Mouse (Mus musculus): Measurements from ENCODE around the gene Ak5. TPM values are rescaled to one million over a fixed set of nuclear protein-coding genes. Genes with fewer than 3 reads are reported as not detected.

Gene Ak5
- polyA plus RNA-seq, 1 experiment from 2014 or later: 2.4 TPM

GRCm38 (mm10) chr3:152477796-152478527, 190.2 kb downstream of the Ak5 start:
- peak; percentile 62 for ATAC-seq (ENCODE audit: low FRiP score, low read depth)
- 6% methylated on average over 23 of the region's 23 CpGs for WGBS

GRCm38 (mm10) chr3:152475894-152476293, 192.3 kb downstream of the Ak5 start:
- Histone ChIP-seq H3K9ac (no peak overlapping the region), H3K36me3 (no peaks in the 10 kb centered on the region), H3K27me3 (replicated peaks) (no peaks in the 10 kb centered on the region), H3K27ac (no peak overlapping the region), H3K4me3 (no peak overlapping the region), H3K4me2 (replicated peaks) (no peak overlapping the region), H3K4me1 (peaks cover 11% of the 10 kb centered on the region), H3K9me3 (no peaks in the 10 kb centered on the region)
- WGBS: 96% methylated on average over 3 of the region's 3 CpGs
- ATAC-seq (ENCODE audit: low FRiP score, low read depth): no peak

More at GRCm38 (mm10) chr3:152477796-152478527, 190.2 kb downstream of the Ak5 start:
- Histone ChIP-seq H3K9me3 (no peaks in the 10 kb centered on the region), H3K27me3 (replicated peaks) (no peaks in the 10 kb centered on the region), H3K4me1 (peaks cover 19% of the 10 kb centered on the region), H3K4me3 (peak overlapping the region; percentile 24), H3K4me2 (replicated peaks) (peak overlapping the region; percentile 71), H3K9ac (peak overlapping the region; percentile 33), H3K36me3 (no peaks in the 10 kb centered on the region), H3K27ac (no peak overlapping the region)

GRCm38 (mm10) chr3:152475278-152475669, 192.9 kb downstream of the Ak5 start:
- no peak overlapping the region for H3K4me2 ChIP-seq (replicated peaks)
- WGBS: 93% methylated on average over 1 of the region's 1 CpGs
- H3K4me3 ChIP-seq: no peak overlapping the region
- no peaks in the 10 kb centered on the region for H3K27me3 ChIP-seq (replicated peaks)
- H3K9me3 ChIP-seq: no peaks in the 10 kb centered on the region
- ATAC-seq (ENCODE audit: low FRiP score, low read depth): no peak
- no peak overlapping the region for H3K27ac ChIP-seq
- no peak overlapping the region for H3K9ac ChIP-seq
- H3K36me3 ChIP-seq: no peaks in the 10 kb centered on the region
- peaks cover 11% of the 10 kb centered on the region for H3K4me1 ChIP-seq

DNA sequence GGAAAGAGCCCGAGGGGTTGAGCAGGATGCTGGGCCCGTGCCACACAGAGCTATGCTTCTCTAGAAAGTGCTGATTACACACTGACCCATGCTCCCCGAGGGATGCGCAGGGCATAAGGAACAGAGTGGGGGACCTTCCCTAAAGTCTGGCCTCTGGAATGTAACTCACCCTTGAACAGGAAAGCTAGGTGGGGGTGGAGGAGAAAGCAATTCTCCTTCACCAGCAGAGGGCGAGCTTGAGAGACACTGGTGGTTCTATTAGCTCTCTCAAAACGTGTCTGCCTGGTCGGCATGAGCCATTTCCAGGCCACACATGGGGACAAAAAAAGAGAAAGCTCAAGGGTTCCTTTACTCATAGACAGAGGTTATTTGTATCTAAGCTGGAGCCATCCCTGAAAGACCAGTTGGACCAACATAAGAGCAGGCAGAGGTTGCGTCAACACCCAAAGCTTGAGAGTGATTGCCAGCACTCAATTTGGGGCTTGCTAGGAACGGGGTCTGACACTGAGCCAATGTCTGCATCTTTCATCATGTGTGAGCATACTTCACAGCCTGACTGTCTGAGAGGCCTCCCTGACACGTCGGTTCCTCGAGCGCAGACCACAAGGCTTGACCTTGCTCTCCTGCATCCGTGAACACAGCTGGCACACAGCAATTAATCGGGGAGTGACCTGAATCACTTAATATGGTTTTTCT, 193.4 kb downstream of the Ak5 start:
- Histone ChIP-seq H3K27me3 (replicated peaks) (no peaks in the 10 kb centered on the region), H3K27ac (no peak overlapping the region), H3K4me3 (no peak overlapping the region), H3K36me3 (no peaks in the 10 kb centered on the region), H3K4me1 (peaks cover 11% of the 10 kb centered on the region), H3K4me2 (replicated peaks) (no peak overlapping the region), H3K9me3 (no peaks in the 10 kb centered on the region), H3K9ac (no peak overlapping the region)
- 64% methylated on average over 15 of the region's 15 CpGs for WGBS
- ATAC-seq (ENCODE audit: low FRiP score, low read depth): no peak

GRCm38 (mm10) chr3:152472676-152473075, 195.5 kb downstream of the Ak5 start:
- Histone ChIP-seq H3K27me3 (replicated peaks) (no peaks in the 10 kb centered on the region), H3K9me3 (no peaks in the 10 kb centered on the region), H3K9ac (no peak overlapping the region), H3K4me3 (no peak overlapping the region), H3K4me2 (replicated peaks) (no peak overlapping the region), H3K4me1 (0 out of 2 replicates have a peak, but pooled peaks cover 2% of the 10 kb centered on the region), H3K36me3 (no peaks in the 10 kb centered on the region), H3K27ac (no peak overlapping the region)
- ATAC-seq (ENCODE audit: low FRiP score, low read depth): no peak
- WGBS: 90% methylated on average over 16 of the region's 16 CpGs

- H3K27me3 ChIP-seq (replicated peaks): no peaks in the 10 kb centered on the region
- no peaks in the 10 kb centered on the region for H3K4me1 ChIP-seq
- no peaks in the 10 kb centered on the region for H3K9me3 ChIP-seq
- H3K4me3 ChIP-seq: no peak overlapping the region
- H3K9ac ChIP-seq: no peak overlapping the region
- 86% methylated on average over 10 of the region's 10 CpGs for WGBS
- H3K4me2 ChIP-seq (replicated peaks): no peak overlapping the region
- no peaks in the 10 kb centered on the region for H3K36me3 ChIP-seq
- ATAC-seq (ENCODE audit: low FRiP score, low read depth): no peak
- no peak overlapping the region for H3K27ac ChIP-seq
These were observed 197.8 kb downstream of the Ak5 start for GRCm38 (mm10) chr3:152470347-152470746.

DNA sequence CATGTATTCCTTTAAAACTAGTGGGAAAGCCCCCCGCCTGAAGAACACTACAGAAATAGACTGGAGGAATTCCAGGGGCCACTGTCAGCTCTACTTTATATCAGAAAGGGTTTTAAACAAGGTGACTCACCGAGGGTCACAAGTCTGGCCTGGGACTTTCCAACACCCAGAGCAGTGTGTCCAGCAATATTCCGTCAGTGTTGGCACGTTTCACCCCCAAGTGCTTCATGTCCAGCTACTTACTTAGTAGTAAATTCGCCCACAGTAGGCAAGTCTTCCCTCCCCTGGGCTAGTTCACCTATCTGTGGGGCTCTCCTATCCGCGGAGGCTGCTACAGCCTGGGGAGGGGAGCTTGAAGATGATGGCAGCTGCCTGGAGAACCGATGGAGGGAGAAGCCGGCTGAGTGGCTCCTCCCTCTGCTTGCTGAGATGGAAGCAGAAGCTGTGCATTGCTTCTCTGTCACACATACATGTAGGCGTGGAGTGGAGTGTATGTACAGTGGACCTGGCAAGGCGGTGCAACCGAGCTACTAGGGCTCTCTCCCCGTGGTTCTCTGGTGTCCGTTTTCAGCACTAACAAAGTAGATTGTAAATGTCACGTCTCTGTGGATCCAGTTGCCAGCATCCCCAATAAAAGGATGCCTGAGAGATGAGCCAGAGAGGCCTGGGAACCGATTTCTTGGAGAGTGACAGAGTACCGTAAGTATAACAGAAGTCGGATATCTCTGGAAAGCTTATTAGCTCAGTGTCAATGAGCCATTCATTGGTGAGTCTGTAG, 198.5 kb downstream of the Ak5 start:
- Histone ChIP-seq H3K4me2 (replicated peaks) (no peak overlapping the region), H3K9ac (no peak overlapping the region), H3K27ac (no peak overlapping the region), H3K27me3 (replicated peaks) (no peaks in the 10 kb centered on the region), H3K4me1 (no peaks in the 10 kb centered on the region), H3K36me3 (no peaks in the 10 kb centered on the region), H3K4me3 (no peak overlapping the region), H3K9me3 (no peaks in the 10 kb centered on the region)
- 75% methylated on average over 18 of the region's 18 CpGs for WGBS
- no peak for ATAC-seq (ENCODE audit: low FRiP score, low read depth)

DNA sequence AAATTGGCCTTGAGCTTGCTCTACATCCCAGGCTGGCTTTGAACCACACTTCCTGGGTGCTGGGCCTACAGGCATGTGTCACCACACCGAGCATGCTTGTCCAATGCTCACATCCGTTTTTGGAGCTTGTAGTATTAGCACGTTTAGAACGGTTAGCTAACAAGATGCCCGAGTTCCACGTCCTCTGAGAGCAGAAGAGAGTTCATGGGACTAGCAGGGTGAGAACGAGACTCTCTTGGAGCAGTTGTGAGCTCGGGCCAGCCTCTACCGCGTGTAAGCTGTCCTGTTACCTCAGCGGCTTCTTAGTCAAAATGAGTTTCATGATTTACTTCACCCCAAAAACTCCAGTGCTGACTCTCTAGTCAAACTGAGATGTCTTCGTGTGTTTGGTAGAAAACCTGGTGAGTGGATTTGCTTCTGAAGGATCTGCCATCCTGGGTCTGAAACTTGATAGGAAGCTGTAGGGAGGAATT, 199.6 kb downstream of the Ak5 start:
- H3K9me3 ChIP-seq: no peaks in the 10 kb centered on the region
- no peak overlapping the region for H3K4me2 ChIP-seq (replicated peaks)
- no peaks in the 10 kb centered on the region for H3K36me3 ChIP-seq
- WGBS: 86% methylated on average over 12 of the region's 12 CpGs
- ATAC-seq (ENCODE audit: low FRiP score, low read depth): no peak
- H3K27ac ChIP-seq: no peak overlapping the region
- H3K4me3 ChIP-seq: no peak overlapping the region
- no peaks in the 10 kb centered on the region for H3K27me3 ChIP-seq (replicated peaks)
- H3K9ac ChIP-seq: no peak overlapping the region
- no peaks in the 10 kb centered on the region for H3K4me1 ChIP-seq

DNA sequence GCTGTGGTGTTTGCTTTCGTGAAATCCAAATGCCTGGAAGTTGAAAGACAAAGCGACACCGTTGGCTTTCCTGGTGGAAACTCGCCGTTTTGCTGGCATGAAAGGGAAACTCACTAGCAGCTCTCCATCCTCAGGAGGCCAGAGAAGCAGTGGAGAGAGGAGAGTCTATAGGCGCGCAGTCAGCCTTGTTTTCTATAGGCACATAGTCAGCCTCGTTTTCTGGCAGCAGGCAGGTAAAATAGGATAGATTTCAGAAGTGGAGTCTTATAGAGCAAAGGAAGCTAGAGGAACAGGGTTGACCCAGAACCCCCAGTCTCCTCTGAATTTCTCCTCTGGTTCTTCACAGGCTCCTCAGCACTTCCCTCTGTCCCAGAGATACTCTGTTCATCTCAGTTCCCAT, 200.1 kb downstream of the Ak5 start:
- H3K9me3 ChIP-seq: no peaks in the 10 kb centered on the region
- H3K4me1 ChIP-seq: no peaks in the 10 kb centered on the region
- ATAC-seq (ENCODE audit: low FRiP score, low read depth): no peak
- H3K27me3 ChIP-seq (replicated peaks): no peaks in the 10 kb centered on the region
- no peak overlapping the region for H3K4me3 ChIP-seq
- H3K4me2 ChIP-seq (replicated peaks): no peak overlapping the region
- peaks cover under 1% of the 10 kb centered on the region; the same call in 1 of the 2 replicates for H3K36me3 ChIP-seq
- WGBS: 92% methylated on average over 8 of the region's 8 CpGs
- no peak overlapping the region for H3K27ac ChIP-seq
- H3K9ac ChIP-seq: no peak overlapping the region

- Histone ChIP-seq H3K4me1 (no peaks in the 10 kb centered on the region), H3K9me3 (no peaks in the 10 kb centered on the region), H3K4me3 (no peak overlapping the region), H3K4me2 (replicated peaks) (no peak overlapping the region), H3K27me3 (replicated peaks) (no peaks in the 10 kb centered on the region), H3K9ac (no peak overlapping the region), H3K27ac (no peak overlapping the region), H3K36me3 (peaks cover 5% of the 10 kb centered on the region; the same call in 1 of the 2 replicates)
- ATAC-seq (ENCODE audit: low FRiP score, low read depth): no peak
- WGBS: 83% methylated on average over 4 of the region's 4 CpGs
These were observed 200.8 kb downstream of the Ak5 start for GRCm38 (mm10) chr3:152467312-152467711.

- H3K9me3 ChIP-seq: no peaks in the 10 kb centered on the region
- ATAC-seq (ENCODE audit: low FRiP score, low read depth): 0 out of 2 replicates have a peak, but pooled peaks have one; percentile 25
- H3K27me3 ChIP-seq (replicated peaks): no peaks in the 10 kb centered on the region
- 95% methylated on average over 9 of the region's 9 CpGs for WGBS
- H3K4me1 ChIP-seq: no peaks in the 10 kb centered on the region
- H3K4me3 ChIP-seq: no peak overlapping the region
- peaks cover 8% of the 10 kb centered on the region for H3K36me3 ChIP-seq
- no peak overlapping the region for H3K27ac ChIP-seq
- no peak overlapping the region for H3K4me2 ChIP-seq (replicated peaks)
- H3K9ac ChIP-seq: no peak overlapping the region
These were observed 201.3 kb downstream of the Ak5 start for GRCm38 (mm10) chr3:152466849-152467248.

GRCm38 (mm10) chr3:152465338-152465737, 202.8 kb downstream of the Ak5 start:
- 81% methylated on average over 6 of the region's 6 CpGs for WGBS
- Histone ChIP-seq H3K36me3 (peaks cover 14% of the 10 kb centered on the region), H3K4me2 (replicated peaks) (no peak overlapping the region), H3K9me3 (no peaks in the 10 kb centered on the region), H3K4me3 (no peak overlapping the region), H3K4me1 (0 out of 2 replicates have a peak, but pooled peaks cover 3% of the 10 kb centered on the region), H3K9ac (no peak overlapping the region), H3K27ac (no peak overlapping the region), H3K27me3 (replicated peaks) (no peaks in the 10 kb centered on the region)
- ATAC-seq (ENCODE audit: low FRiP score, low read depth): no peak
